Mouse (Mus musculus) retina, postnatal 7 days (tissue): ENCODE data around the gene Usp54.

ENCODE experiments used
- DNase-seq: peaks from one replicate; pipeline ENCODE4 v3.0.0-alpha.2; 2012; ENCODE audit warnings: low read depth, low spot score

Gene Usp54

GRCm38 (mm10) chr14:20499982-20500381 is 140.9 kb downstream of the Usp54 start:
- no peak for DNase-seq
